Mouse (Mus musculus): Measurements from ENCODE around the gene Sval2. TPM values are rescaled to one million over a fixed set of nuclear protein-coding genes. Genes with fewer than 3 reads are reported as not detected.

Gene Sval2
- total RNA-seq (2023), result not detected

GRCm38 (mm10) chr6:41852689-41853088 is at the start of gene Sval2:
Sval2 (plus strand) TSS chr6:41852989.

GRCm38 (mm10) chr6:41847235-41847634 is 5.6 kb upstream of the Sval2 start, which contains the start of gene Pip:
Pip (plus strand) TSS chr6:41847535.

Other genes with a start within 250 kb of the Sval2 start
- 40.0 TPM for gene Ephb6, start 247.5 kb upstream of the Sval2 start, total RNA-seq (2023)
- gene Trpv6, start 216.6 kb upstream of the Sval2 start, total RNA-seq (2023), result not detected
- not detected for gene Trpv5, start 172.2 kb upstream of the Sval2 start, total RNA-seq (2023)
- gene Llcfc1, start 168.6 kb upstream of the Sval2 start, total RNA-seq (2023), result not detected
- gene Kel, start 148.7 kb upstream of the Sval2 start, total RNA-seq (2023), result 4.6 TPM
- gene Olfr459, start 77.8 kb upstream of the Sval2 start, total RNA-seq (2023), result not detected
- gene Pip, start 5.5 kb upstream of the Sval2 start, total RNA-seq (2023), result not detected
- not detected for gene Sval1, start 98.6 kb downstream of the Sval2 start, total RNA-seq (2023)
- not detected for gene Sval3, start 115.2 kb downstream of the Sval2 start, total RNA-seq (2023)
- gene Sva, start 185.4 kb downstream of the Sval2 start, total RNA-seq (2023), result not detected